Mouse (Mus musculus) embryonic fibroblast, embryonic 13.5 days (primary cell): Measurements from ENCODE around the gene Nebl.

Experiments used
- CTCF ChIP-seq: IDR thresholded peaks from 2 replicates; pipeline ENCODE4 v1.5.1; 2011; ENCODE audit warnings: mild to moderate bottlenecking, control low read depth, low read length, moderate library complexity, borderline replicate concordance; ENCODE audit not compliant: insufficient read depth
- POLR2A ChIP-seq: IDR thresholded peaks from 2 replicates; pipeline ENCODE4 v1.6.1; 2011; ENCODE audit warnings: low read depth, mild to moderate bottlenecking, control low read depth, low read length, moderate library complexity

DNA sequence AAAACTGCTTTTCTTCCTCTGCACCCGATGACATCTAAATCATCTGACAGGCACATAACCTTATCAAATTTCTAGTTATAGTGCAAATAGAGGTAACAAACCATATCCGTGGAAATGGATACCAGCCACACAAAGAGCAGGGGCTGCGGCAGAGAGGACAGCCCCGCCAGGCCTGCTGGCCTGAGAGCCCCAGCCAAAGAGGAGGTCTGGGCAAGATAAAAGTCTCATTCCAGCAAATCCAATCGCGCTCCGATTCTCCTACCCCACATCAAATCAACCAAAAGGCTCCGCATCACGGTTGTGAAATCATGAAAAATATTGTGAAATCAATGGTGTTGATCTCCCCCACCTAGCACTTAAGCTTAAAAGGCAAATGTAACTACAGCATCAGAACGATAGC is 191.5 kb downstream of the Nebl start:
- no peak for TF ChIP-seq CTCF
- no peak for TF ChIP-seq POLR2A
